Mouse (Mus musculus) heart, embryonic 11.5 days (tissue): Measurements from ENCODE around the gene Slc17a7. TPM values are rescaled to one million over a fixed set of nuclear protein-coding genes. Genes with fewer than 3 reads are reported as not detected.

Experiments used
- ATAC-seq: fragments of 200-750 bp; cut with Nextera tagmentation; replicated peaks from 2 replicates; pipeline ENCODE4 v1.8.0; 2017; ENCODE audit warnings: moderate library complexity; ENCODE audit not compliant: insufficient number of reproducible peaks, low FRiP score, low TSS enrichment
- H3K27ac ChIP-seq: fragments of 300-500 bp; sonication (generic); 2 replicates; pipeline ENCODE4 v1.5.1; 2014; ENCODE audit warnings: mild to moderate bottlenecking, low read depth, low read length
- H3K27me3 ChIP-seq: fragments of 300-500 bp; sonication (generic); 2 replicates; pipeline ENCODE4 v1.6.1; 2014; ENCODE audit warnings: mild to moderate bottlenecking, low read length, mixed read lengths; ENCODE audit not compliant: control insufficient read depth, insufficient read depth
- H3K36me3 ChIP-seq: fragments of 300-500 bp; sonication (generic); 2 replicates; pipeline ENCODE4 v1.6.1; 2014; ENCODE audit warnings: mild to moderate bottlenecking, low read length, moderate library complexity, mixed read lengths; ENCODE audit not compliant: control insufficient read depth, insufficient read depth
- H3K4me1 ChIP-seq: fragments of 300-500 bp; sonication (generic); 2 replicates; pipeline ENCODE4 v1.6.1; 2014; ENCODE audit warnings: low read length; ENCODE audit not compliant: control insufficient read depth, insufficient read depth
- H3K4me2 ChIP-seq: fragments of 300-500 bp; sonication (generic); 2 replicates; pipeline ENCODE4 v1.6.1; 2014; ENCODE audit warnings: mild to moderate bottlenecking, moderate library complexity
- H3K4me3 ChIP-seq: fragments of 300-500 bp; sonication (generic); 2 replicates; pipeline ENCODE4 v1.5.1; 2014; ENCODE audit warnings: low read depth, low read length
- H3K9ac ChIP-seq: fragments of 300-500 bp; sonication (generic); 2 replicates; pipeline ENCODE4 v1.6.1; 2014; ENCODE audit warnings: mild to moderate bottlenecking, low read depth, low read length, moderate library complexity
- H3K9me3 ChIP-seq: fragments of 300-500 bp; sonication (generic); replicated peaks from 2 replicates; pipeline ENCODE4 v1.6.1; 2016; ENCODE audit warnings: low read length; ENCODE audit not compliant: control insufficient read depth
- WGBS: fragments of 180-500 bp; shearing (Covaris S2); extraction: QIAGEN DNeasy Blood & Tissue Kit; methylation state at CpG from one replicate; pipeline ENCODE4 v1.1.7; 2014; ENCODE audit not compliant: insufficient replicate concordance; 5-methylcytosine and 5-hydroxymethylcytosine counted together
- polyA plus RNA-seq: library from polyadenylated mRNA; unstranded; fragments of >200 nt; fragmentation: Nextera tagmentation; extraction: Ambion mirVana; gene quantifications from 2 replicates; pipeline ENCODE4 v1.2.1, GENCODE M21; 2014

Gene Slc17a7
- polyA plus RNA-seq, 1 experiment from 2014 or later = 3.0 TPM

DNA sequence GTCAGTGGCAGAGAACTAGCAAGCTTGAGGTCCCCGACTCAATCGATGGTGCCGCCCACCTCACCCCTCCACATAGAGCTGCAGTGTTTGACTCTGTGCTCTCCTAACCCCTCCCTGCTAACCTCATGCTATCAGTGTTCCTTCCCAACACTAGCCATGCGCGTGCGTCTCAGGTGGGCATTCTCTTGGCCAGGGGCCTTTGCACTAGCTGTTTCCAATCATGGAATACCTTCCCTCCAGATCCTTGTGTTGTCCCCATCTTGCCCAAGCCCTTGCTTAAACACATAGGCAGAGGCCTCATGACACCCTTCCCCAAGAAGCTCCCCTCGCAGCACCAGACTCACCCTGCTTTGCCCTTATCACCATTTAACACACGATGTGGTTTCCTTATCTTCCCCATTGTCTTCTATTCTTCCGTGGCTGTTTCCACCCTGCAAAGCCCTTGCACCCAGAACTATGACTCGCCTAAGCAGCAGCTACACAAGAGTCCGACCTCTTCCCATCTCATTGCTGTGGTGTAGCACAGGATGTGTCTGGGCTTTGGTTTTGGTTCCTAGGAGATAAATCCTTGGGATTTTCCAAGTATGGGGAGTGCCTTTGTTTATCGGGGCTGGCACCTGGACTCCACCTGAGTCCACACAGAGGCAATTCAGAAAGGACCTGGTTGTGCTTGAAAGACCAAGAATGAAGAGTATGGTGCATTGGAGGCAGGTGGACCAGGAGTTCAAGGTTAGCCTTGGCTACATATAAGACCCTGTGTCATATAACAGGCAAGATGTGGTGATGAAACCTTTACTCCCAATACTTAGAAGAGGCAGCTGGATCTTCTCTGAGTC lies 26.4 kb upstream of the Slc17a7 start:
- H3K36me3 ChIP-seq = no peaks in the 10 kb centered on the region
- H3K4me1 ChIP-seq = peaks cover 8% of the 10 kb centered on the region
- H3K4me2 ChIP-seq = peak overlapping the region; percentile 88
- ATAC-seq = peak; percentile 58
- peaks cover 4% of the 10 kb centered on the region; the same call in 1 of the 2 replicates for H3K27me3 ChIP-seq
- H3K27ac ChIP-seq = peak overlapping the region; percentile 74
- H3K9ac ChIP-seq = 0 out of 2 replicates have a peak overlapping the region, but pooled peaks have one; percentile 7
- H3K9me3 ChIP-seq = no peaks in the 10 kb centered on the region
- no peak overlapping the region for H3K4me3 ChIP-seq
- 57% methylated on average over 12 of the region's 12 CpGs for WGBS

DNA sequence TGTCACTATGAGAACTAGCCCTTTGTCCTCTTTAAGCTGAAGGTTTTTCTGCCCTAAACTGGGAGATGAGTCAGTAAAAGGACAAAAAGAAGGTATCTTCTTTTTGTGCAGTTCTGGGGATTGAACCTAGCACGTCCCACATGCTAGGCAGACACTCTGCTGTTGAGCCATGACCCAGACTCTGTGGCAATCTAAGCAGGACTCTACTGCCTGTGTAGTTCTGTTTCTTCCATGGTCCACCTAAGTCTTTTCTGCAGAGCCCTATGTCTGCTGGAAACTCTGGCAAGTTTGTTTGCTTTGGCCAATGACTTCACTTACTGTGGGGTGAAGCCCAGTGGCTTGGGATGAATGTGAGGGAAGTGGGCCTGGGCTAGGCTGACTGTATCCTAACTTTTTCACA lies 25.3 kb upstream of the Slc17a7 start:
- Histone ChIP-seq H3K27ac (peak overlapping the region; percentile 74; the same call in 1 of the 2 replicates), H3K9ac (no peak overlapping the region; the same call in 1 of the 2 replicates), H3K27me3 (peaks cover 4% of the 10 kb centered on the region; the same call in 1 of the 2 replicates), H3K9me3 (no peaks in the 10 kb centered on the region), H3K36me3 (no peaks in the 10 kb centered on the region; the same call in 1 of the 2 replicates), H3K4me3 (no peak overlapping the region), H3K4me1 (peaks cover 8% of the 10 kb centered on the region), H3K4me2 (peak overlapping the region; percentile 0)
- no peak for ATAC-seq
- WGBS = 65% methylated on average over 1 of the region's 1 CpGs

DNA sequence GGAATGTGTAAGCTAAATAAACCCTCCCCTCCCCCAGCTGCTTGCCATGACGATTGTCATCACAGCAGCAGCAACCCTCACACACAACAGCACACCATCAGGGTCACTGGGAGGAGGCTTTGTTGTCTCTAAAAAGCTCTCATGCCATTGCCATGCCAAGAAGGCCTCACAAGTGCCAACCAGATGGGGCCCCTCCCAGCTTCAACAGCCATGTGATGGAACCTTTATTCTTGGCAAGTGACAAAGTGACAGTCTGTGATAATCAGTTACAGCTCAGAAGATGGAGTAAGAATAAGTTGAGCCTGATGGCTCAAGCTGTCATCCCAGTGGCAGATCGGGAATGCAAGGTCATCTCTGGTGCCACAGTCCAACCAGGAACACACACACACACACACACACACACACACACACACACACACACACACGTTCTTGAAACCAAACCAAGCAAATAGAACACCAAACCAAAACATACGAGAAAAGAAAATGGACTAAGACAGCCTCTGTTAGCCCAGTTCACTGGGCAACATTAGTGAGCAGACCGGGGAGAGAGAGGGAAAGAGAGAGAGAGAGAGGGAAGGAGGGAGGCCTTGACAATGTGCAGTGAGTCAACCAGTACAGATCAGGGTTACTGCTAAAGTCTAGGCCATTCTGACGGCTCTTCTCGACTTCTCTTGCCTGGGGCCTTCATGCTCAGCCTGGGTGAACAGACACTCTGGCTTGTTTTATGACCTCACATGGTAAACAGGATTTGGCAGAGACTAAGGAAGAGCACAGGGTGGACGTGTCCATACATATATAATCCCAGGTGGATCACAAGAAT lies 23.6 kb upstream of the Slc17a7 start:
- no peak overlapping the region for H3K27ac ChIP-seq

DNA sequence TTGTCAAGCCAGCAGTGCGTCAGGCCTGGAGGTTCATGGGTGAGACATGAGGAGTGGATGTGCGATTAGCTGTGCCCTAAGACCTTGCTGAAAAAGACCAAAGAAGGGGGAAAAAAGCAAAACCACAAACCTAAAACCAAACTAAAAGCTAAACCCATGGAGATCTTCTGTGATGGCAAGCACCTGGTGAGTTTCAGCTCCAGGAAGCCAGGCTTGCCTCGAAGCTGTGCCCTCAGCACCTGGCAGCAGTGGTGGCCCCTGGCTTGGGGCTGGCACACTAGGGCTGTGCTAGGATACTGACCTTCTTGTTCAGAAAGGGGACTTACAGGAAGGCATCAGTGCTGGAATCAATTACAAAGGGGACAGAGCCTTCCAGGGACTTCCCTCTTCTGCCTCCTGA lies 22.4 kb upstream of the Slc17a7 start:
- ATAC-seq = no peak

More for the DNA sequence above, 23.6 kb upstream of the Slc17a7 start:
- Histone ChIP-seq H3K4me3 (no peak overlapping the region), H3K9me3 (no peaks in the 10 kb centered on the region), H3K4me2 (no peak overlapping the region), H3K36me3 (no peaks in the 10 kb centered on the region; the same call in none of the 2 replicates), H3K27me3 (peaks cover 4% of the 10 kb centered on the region; the same call in 1 of the 2 replicates), H3K9ac (no peak overlapping the region), H3K4me1 (peaks cover 8% of the 10 kb centered on the region)
- 76% methylated on average over 8 of the region's 8 CpGs for WGBS
- no peak for ATAC-seq

DNA sequence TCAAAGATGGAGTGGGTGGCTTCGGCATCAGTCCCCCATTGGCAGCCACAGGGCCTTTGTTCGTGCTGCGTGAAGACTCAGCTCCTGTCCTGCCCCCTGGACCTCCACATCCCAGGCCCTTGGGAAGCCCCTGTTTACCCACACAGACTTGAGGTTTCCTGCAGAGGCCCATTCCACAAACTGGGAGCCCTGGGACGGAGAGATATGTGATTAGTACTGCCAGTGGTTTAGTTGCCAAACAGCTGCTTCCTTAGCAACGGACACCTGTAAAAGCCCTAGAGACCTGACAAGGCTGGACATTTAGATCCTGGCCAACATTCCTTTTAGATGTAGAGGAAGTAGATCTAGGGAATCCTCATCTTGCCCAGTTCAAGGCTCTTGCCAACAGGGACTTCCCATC lies 21.8 kb upstream of the Slc17a7 start:
- H3K4me3 ChIP-seq = no peak overlapping the region
- H3K9ac ChIP-seq = no peak overlapping the region
- peaks cover 8% of the 10 kb centered on the region; the same call in 1 of the 2 replicates for H3K4me1 ChIP-seq
- no peak for ATAC-seq
- whole genome bisulfite sequencing = 87% methylated on average over 5 of the region's 5 CpGs
- H3K27me3 ChIP-seq = no peaks in the 10 kb centered on the region
- H3K4me2 ChIP-seq = no peak overlapping the region
- H3K36me3 ChIP-seq = peaks cover 3% of the 10 kb centered on the region
- H3K9me3 ChIP-seq = no peaks in the 10 kb centered on the region
- no peak overlapping the region for H3K27ac ChIP-seq

More for the DNA sequence above, 22.4 kb upstream of the Slc17a7 start:
- Histone ChIP-seq H3K9me3 (no peaks in the 10 kb centered on the region), H3K4me2 (no peak overlapping the region), H3K27ac (no peak overlapping the region), H3K27me3 (no peaks in the 10 kb centered on the region), H3K36me3 (peaks cover 3% of the 10 kb centered on the region), H3K4me3 (no peak overlapping the region), H3K9ac (no peak overlapping the region), H3K4me1 (peaks cover 8% of the 10 kb centered on the region; the same call in 1 of the 2 replicates)
- WGBS = 87% methylated on average over 3 of the region's 3 CpGs

DNA sequence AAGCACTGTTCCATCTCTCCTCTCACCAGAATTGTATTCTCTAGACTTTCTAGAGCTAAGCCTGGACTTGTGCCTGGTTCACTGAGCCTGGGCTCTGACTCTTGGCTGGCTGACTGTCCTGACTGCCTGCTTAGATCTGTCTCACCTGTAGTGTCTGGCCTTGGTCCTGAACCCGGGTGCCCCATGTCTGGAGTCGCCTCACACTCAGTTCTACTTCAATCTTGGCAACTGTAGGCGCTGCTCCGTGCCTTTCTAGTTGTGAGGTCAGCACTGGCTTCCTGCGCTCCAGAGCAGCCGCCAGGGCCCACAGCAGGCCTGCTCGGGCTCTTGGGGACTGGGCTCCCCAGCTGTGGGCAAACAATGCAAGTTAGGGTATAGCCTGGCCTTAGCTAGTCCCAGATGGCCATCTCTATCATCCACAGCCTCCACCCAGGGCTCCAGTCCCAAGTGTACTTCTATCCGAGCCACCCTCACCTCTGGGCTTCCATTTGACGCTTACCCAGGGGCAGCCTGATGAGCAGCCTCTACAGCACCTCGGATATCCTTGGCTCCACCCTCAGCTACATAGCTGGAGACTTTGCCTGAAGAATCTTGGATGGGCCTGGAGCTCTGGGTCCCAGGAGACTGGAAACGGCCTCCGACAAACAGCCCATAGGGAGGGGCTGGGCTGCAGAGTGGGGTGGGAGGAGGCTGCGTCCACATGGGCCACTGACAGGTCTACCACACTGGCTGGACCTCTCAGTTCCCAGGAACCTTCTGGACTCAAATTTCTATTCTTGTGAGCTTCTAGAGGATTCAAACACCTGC lies 19.2 kb upstream of the Slc17a7 start:
- no peak overlapping the region for H3K27ac ChIP-seq
- H3K4me1 ChIP-seq = 0 out of 2 replicates have a peak, but pooled peaks cover 2% of the 10 kb centered on the region
- no peak overlapping the region for H3K4me3 ChIP-seq
- H3K9ac ChIP-seq = no peak overlapping the region
- WGBS = 84% methylated on average over 13 of the region's 13 CpGs
- H3K4me2 ChIP-seq = no peak overlapping the region
- ATAC-seq = no peak
- H3K9me3 ChIP-seq = no peaks in the 10 kb centered on the region
- no peaks in the 10 kb centered on the region for H3K27me3 ChIP-seq
- peaks cover 3% of the 10 kb centered on the region for H3K36me3 ChIP-seq

DNA sequence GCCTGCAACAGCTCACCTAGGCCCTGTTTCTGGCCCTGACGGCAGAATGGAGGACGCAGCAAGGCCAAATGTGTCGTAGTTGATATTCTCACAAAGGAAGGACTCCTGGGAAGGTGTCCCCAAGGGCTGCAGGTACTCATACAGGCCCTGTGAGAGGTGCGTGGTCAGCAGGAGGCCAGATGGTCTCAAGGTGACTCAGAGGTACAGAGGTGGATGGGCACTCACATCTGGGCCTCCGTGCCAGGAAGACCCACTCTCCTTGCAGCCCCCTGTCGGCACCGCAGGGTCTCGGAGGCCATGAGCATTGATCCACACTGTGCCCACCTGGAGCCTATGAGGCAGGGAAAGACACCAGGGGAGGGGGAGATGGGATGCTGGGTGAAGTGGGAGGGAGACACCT lies 18.3 kb upstream of the Slc17a7 start:
- Histone ChIP-seq H3K27ac (no peak overlapping the region), H3K4me3 (no peak overlapping the region), H3K9me3 (no peaks in the 10 kb centered on the region), H3K9ac (no peak overlapping the region), H3K36me3 (peaks cover 3% of the 10 kb centered on the region), H3K4me2 (no peak overlapping the region), H3K4me1 (peaks cover under 1% of the 10 kb centered on the region; the same call in 1 of the 2 replicates), H3K27me3 (no peaks in the 10 kb centered on the region)
- WGBS = 93% methylated on average over 8 of the region's 8 CpGs
- ATAC-seq = no peak

DNA sequence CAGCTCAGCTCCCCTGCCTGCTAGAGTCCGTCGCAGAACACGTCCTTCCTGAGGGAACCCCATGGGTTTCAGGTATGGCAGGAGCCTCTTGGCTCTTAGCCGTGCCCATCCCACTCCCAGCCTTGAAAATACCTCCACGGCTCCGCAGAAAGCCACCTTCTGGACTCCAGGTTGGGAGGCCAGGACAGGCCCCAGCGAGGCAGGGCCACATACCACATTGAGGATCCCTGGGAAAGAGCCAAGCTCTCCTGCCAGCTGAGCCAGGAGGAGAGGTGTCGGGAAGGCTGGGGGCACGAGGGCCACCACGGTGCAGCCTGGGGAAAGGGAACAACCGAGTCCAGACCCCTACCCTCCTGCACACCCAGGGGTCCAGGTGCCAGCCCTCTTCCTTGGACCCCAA lies 16.5 kb upstream of the Slc17a7 start:
- Histone ChIP-seq H3K9ac (no peak overlapping the region), H3K4me3 (no peak overlapping the region), H3K4me1 (peaks cover 3% of the 10 kb centered on the region; the same call in 1 of the 2 replicates), H3K27me3 (no peaks in the 10 kb centered on the region), H3K27ac (no peak overlapping the region), H3K4me2 (no peak overlapping the region), H3K36me3 (peaks cover 3% of the 10 kb centered on the region), H3K9me3 (no peaks in the 10 kb centered on the region)
- no peak for ATAC-seq
- WGBS = 90% methylated on average over 11 of the region's 11 CpGs
